Mouse (Mus musculus) embryonic facial prominence, embryonic 13.5 days (tissue): ENCODE data around the gene Serpina3k. TPM values are rescaled to one million over a fixed set of nuclear protein-coding genes. Genes with fewer than 3 reads are reported as not detected.
"Not testable (repeated sequence)": the region's sequence is repeated elsewhere in the genome, so short reads cannot be mapped to it uniquely, and the experiment has no call there.

Source experiments
- ATAC-seq: fragments of 200-750 bp; cut with Nextera tagmentation; 2 replicates; pipeline ENCODE4 v1.8.0; 2017; ENCODE audit warnings: low read depth; ENCODE audit not compliant: insufficient number of reproducible peaks, insufficient read depth, low FRiP score, low TSS enrichment
- H3K27ac ChIP-seq: fragments of 300-500 bp; sonication (generic); 2 replicates; pipeline ENCODE4 v1.5.1; 2015; ENCODE audit warnings: moderate library complexity, mild to moderate bottlenecking, inconsistent platforms
- H3K27me3 ChIP-seq: fragments of 300-500 bp; sonication (generic); 2 replicates; pipeline ENCODE4 v1.6.1; 2015; ENCODE audit warnings: mild to moderate bottlenecking, inconsistent platforms
- H3K36me3 ChIP-seq: fragments of 300-500 bp; sonication (generic); 2 replicates; pipeline ENCODE4 v1.6.1; 2015; ENCODE audit warnings: mild to moderate bottlenecking, inconsistent platforms
- H3K4me1 ChIP-seq: fragments of 300-500 bp; sonication (generic); 2 replicates; pipeline ENCODE4 v1.6.1; 2015; ENCODE audit warnings: inconsistent platforms
- H3K4me2 ChIP-seq: fragments of 300-500 bp; sonication (generic); 2 replicates; pipeline ENCODE4 v1.6.1; 2015; ENCODE audit warnings: moderate library complexity, mild to moderate bottlenecking, inconsistent platforms
- H3K4me3 ChIP-seq: fragments of 300-500 bp; sonication (generic); 2 replicates; pipeline ENCODE4 v1.5.1; 2015; ENCODE audit warnings: mild to moderate bottlenecking, inconsistent platforms
- H3K9ac ChIP-seq: fragments of 300-500 bp; sonication (generic); 2 replicates; pipeline ENCODE4 v1.6.1; 2015; ENCODE audit warnings: mild to moderate bottlenecking, inconsistent platforms
- H3K9me3 ChIP-seq: fragments of 300-500 bp; sonication (generic); 2 replicates; pipeline ENCODE4 v1.6.1; 2016; ENCODE audit warnings: inconsistent platforms
- WGBS: fragments of 180-500 bp; shearing (Covaris S2); methylation state at CpG from one replicate; pipeline ENCODE4 v1.1.7; 2015; ENCODE audit warnings: mixed read lengths; 5-methylcytosine and 5-hydroxymethylcytosine counted together
- polyA plus RNA-seq: library from polyadenylated mRNA; unstranded; fragments of >200 nt; fragmentation: Nextera tagmentation; extraction: Ambion mirVana; gene quantifications from 2 replicates; pipeline ENCODE4 v1.2.1, GENCODE M21; 2015

Gene Serpina3k
- polyA plus RNA-seq: not detected in 2 replicates

- H3K36me3 ChIP-seq, H3K4me1 ChIP-seq, H3K9me3 ChIP-seq, H3K27ac ChIP-seq, ATAC-seq, H3K9ac ChIP-seq, H3K4me3 ChIP-seq, H3K27me3 ChIP-seq, H3K4me2 ChIP-seq: not testable (repeated sequence)
- 78% methylated on average over 3 of the region's 3 CpGs for WGBS
These were observed at the start of gene Serpina3k, which contains the start of gene Serpina3m for GRCm38 (mm10) chr12:104338226-104338625. Serpina3k (plus strand) TSS chr12:104338486. Serpina3m (plus strand) TSS chr12:104338486.

DNA sequence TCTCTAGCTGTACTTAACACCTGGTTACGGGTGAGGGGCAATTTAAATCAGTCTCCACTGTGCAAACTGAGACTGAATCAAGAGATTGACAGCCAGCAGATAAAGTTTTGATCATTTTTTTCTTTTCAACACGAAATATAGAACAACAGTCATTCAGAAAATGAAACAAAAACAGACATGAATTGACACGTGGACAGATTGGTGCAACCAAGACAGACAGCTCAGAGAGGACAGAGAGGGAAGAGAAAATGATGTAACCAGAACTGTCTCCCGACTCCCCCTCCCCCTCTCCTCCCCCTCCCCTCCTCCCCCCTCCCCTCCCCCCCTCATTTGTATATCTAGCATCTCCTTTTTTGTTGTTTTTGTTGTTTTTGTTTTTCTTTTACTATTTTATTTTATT is 48.4 kb upstream of the Serpina3k start:
- H3K36me3 ChIP-seq: no peaks in the 10 kb centered on the region
- H3K9me3 ChIP-seq: no peaks in the 10 kb centered on the region
- no peak for ATAC-seq
- H3K27me3 ChIP-seq: no peaks in the 10 kb centered on the region
- H3K4me1 ChIP-seq: no peaks in the 10 kb centered on the region
- no peak overlapping the region for H3K9ac ChIP-seq
- no peak overlapping the region for H3K4me3 ChIP-seq
- WGBS: 41% methylated on average over 3 of the region's 4 CpGs
- H3K4me2 ChIP-seq: no peak overlapping the region
- no peak overlapping the region for H3K27ac ChIP-seq

GRCm38 (mm10) chr12:104293963-104294362 is 44.3 kb upstream of the Serpina3k start:
- H3K27me3 ChIP-seq: no peaks in the 10 kb centered on the region
- WGBS: 86% methylated on average over 2 of the region's 2 CpGs
- H3K27ac ChIP-seq: no peak overlapping the region
- no peak overlapping the region for H3K4me2 ChIP-seq
- no peak for ATAC-seq
- no peak overlapping the region for H3K4me3 ChIP-seq
- no peaks in the 10 kb centered on the region for H3K36me3 ChIP-seq
- no peaks in the 10 kb centered on the region for H3K9me3 ChIP-seq
- H3K9ac ChIP-seq: no peak overlapping the region
- H3K4me1 ChIP-seq: no peaks in the 10 kb centered on the region

DNA sequence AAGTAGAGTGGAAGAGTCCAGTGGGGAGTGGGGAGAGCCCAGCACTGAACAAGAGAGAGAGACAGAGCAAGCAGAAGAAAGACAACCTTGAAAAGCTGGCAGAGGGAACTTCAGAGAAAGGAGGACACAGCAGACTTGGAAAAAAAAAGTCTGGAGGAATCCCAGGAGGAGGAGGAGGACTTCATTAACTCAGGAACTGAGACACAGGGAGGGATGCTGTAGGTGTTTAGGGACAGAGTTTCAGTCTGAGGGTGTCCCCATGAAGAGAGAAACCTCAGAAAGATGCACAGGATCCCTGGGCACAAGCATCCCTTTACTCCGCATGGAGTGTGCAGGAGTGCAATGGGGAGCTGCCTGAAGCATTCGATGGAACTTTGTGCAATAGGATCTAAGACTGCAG is 40.2 kb upstream of the Serpina3k start:
- WGBS: 94% methylated on average over 2 of the region's 2 CpGs

GRCm38 (mm10) chr12:104305991-104306390 is 32.3 kb upstream of the Serpina3k start:
- Histone ChIP-seq H3K27me3 (no peaks in the 10 kb centered on the region), H3K9me3 (peaks cover 1% of the 10 kb centered on the region; the same call in 1 of the 2 replicates), H3K27ac (no peak overlapping the region), H3K4me3 (no peak overlapping the region), H3K4me1 (no peaks in the 10 kb centered on the region), H3K9ac (no peak overlapping the region), H3K4me2 (no peak overlapping the region), H3K36me3 (no peaks in the 10 kb centered on the region)
- 82% methylated on average over 4 of the region's 4 CpGs for WGBS
- ATAC-seq: no peak

More for the DNA sequence above, 40.2 kb upstream of the Serpina3k start:
- Histone ChIP-seq H3K27me3 (no peaks in the 10 kb centered on the region), H3K4me3 (no peak overlapping the region), H3K27ac (no peak overlapping the region), H3K36me3 (no peaks in the 10 kb centered on the region), H3K4me2 (no peak overlapping the region), H3K9ac (no peak overlapping the region), H3K9me3 (no peaks in the 10 kb centered on the region), H3K4me1 (no peaks in the 10 kb centered on the region)
- ATAC-seq: no peak

DNA sequence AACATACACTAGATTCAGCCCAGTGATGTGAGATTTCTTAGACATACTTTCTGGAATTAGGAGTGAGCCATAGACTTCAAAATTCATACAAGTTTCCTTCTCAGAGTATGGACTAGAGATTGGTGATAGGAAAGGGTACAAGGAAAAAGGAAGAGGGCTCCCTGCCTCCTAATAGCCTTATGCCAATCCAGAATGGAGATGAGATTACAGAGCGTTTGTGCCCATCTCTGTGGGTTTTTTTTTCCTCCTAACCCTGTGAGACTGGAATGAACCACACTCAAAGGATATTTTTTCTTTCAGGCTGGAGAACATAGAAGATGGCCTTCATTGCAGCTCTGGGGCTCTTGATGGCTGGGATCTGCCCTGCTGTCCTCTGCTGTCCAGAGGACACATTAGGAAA is 24.0 kb upstream of the Serpina3k start, which contains the start of gene Serpina3j:
Gene Serpina3j, plus strand, starts transcription at position 301 of the 400 bp plus-strand sequence.
- H3K27me3 ChIP-seq: no peaks in the 10 kb centered on the region
- H3K9me3 ChIP-seq: peaks cover 3% of the 10 kb centered on the region; the same call in 1 of the 2 replicates
- H3K36me3 ChIP-seq: no peaks in the 10 kb centered on the region
- H3K4me2 ChIP-seq: no peak within 1 kb of the TSS
- no peak within 1 kb of the TSS for H3K9ac ChIP-seq
- 81% methylated on average over 1 of the region's 1 CpGs for WGBS
- H3K4me1 ChIP-seq: no peaks in the 10 kb centered on the region
- H3K4me3 ChIP-seq: no peak within 1 kb of the TSS
- no peak for ATAC-seq
- H3K27ac ChIP-seq: no peak within 1 kb of the TSS

- H3K9me3 ChIP-seq: no peaks in the 10 kb centered on the region
- no peak overlapping the region for H3K27ac ChIP-seq
- no peak for ATAC-seq
- H3K9ac ChIP-seq: no peak overlapping the region
- H3K4me3 ChIP-seq: no peak overlapping the region
- no peaks in the 10 kb centered on the region for H3K27me3 ChIP-seq
- 67% methylated on average over 1 of the region's 1 CpGs for WGBS
- no peak overlapping the region for H3K4me2 ChIP-seq
- H3K4me1 ChIP-seq: no peaks in the 10 kb centered on the region
- H3K36me3 ChIP-seq: no peaks in the 10 kb centered on the region
These were observed 15.8 kb upstream of the Serpina3k start for GRCm38 (mm10) chr12:104322454-104322853.

GRCm38 (mm10) chr12:104331701-104332100 is 6.6 kb upstream of the Serpina3k start:
- no peak for ATAC-seq
- 26% methylated on average over 1 of the region's 1 CpGs for WGBS
- H3K27ac ChIP-seq: no peak overlapping the region
- no peak overlapping the region for H3K9ac ChIP-seq
- no peaks in the 10 kb centered on the region for H3K36me3 ChIP-seq
- H3K4me3 ChIP-seq: no peak overlapping the region
- no peaks in the 10 kb centered on the region for H3K27me3 ChIP-seq
- no peaks in the 10 kb centered on the region for H3K4me1 ChIP-seq
- H3K4me2 ChIP-seq: no peak overlapping the region
- H3K9me3 ChIP-seq: no peaks in the 10 kb centered on the region

DNA sequence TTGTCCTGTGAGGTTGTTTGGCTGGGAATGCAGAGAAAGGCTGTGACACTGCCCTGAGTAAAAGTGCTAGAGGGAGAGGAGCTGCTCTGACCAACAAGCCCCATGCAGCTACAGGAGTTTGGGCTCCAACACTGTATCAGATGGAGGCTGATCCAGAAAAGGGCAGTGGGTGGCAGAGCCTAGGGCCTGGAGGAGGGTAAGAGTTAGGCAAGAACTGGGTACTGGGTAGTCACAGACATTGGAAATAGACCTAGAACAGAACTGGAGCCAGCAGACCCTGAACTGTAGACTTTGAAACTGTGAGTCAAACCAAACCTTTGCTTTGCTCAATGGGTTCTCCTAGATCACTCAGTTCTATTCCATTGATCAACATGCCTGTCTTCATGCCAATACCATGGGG is 1.4 kb upstream of the Serpina3k start:
- not testable (repeated sequence) for H3K4me1 ChIP-seq, H3K27me3 ChIP-seq, H3K27ac ChIP-seq, H3K4me2 ChIP-seq, H3K9me3 ChIP-seq, H3K36me3 ChIP-seq, ATAC-seq, H3K9ac ChIP-seq, H3K4me3 ChIP-seq

GRCm38 (mm10) chr12:104338705-104339104 is 419 bp downstream of the Serpina3k start:
- Histone ChIP-seq H3K4me2 (no peak overlapping the region), H3K36me3 (no peaks in the 10 kb centered on the region), H3K4me3 (no peak overlapping the region), H3K27ac (no peak overlapping the region), H3K9me3 (no peaks in the 10 kb centered on the region), H3K9ac (no peak overlapping the region), H3K4me1 (no peaks in the 10 kb centered on the region), H3K27me3 (no peaks in the 10 kb centered on the region)
- no peak for ATAC-seq
- WGBS: 92% methylated on average over 3 of the region's 3 CpGs

DNA sequence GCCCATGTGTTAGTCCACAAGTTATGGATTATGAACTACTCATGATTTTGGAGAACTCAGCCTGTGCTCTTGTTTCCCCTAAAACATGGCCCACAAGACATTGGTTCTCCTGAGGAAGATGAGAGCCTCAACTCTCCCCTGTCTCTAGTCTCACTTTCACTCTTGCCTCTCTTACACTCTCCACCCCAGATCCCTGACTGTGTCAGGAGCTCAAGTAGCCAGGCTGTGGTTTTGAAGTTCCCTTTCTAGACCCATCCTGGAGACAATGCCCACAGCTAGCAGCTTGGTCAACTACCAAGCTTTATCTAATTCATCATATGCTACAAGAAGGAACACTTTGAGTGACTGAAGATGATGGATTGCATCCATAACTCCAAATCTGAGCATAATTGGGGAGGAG is 4.2 kb downstream of the Serpina3k start:
- not testable (repeated sequence) for H3K27ac ChIP-seq, H3K4me1 ChIP-seq, H3K4me2 ChIP-seq, H3K9me3 ChIP-seq, ATAC-seq, H3K4me3 ChIP-seq, H3K27me3 ChIP-seq, H3K9ac ChIP-seq, H3K36me3 ChIP-seq

DNA sequence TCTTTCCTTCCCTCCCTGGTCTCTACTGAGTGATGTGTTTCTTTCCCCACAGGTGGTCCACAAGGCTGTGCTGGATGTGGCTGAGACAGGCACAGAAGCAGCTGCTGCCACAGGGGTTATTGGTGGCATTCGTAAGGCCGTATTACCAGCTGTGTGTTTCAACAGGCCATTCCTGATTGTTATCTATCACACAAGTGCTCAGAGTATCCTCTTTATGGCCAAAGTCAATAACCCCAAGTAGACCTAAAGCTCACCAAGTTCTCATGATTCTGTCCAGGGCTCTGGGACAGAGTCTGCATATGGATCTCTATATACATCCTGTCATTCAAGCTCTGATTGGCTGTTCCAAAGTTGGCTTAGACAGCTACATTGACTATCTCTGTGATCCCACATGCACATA is 6.9 kb downstream of the Serpina3k start:
- Histone ChIP-seq H3K9ac (no peak overlapping the region), H3K27me3 (no peaks in the 10 kb centered on the region), H3K9me3 (no peaks in the 10 kb centered on the region), H3K4me3 (no peak overlapping the region), H3K4me1 (no peaks in the 10 kb centered on the region), H3K36me3 (no peaks in the 10 kb centered on the region), H3K27ac (no peak overlapping the region), H3K4me2 (no peak overlapping the region)
- ATAC-seq: no peak
- WGBS: 89% methylated on average over 2 of the region's 2 CpGs

DNA sequence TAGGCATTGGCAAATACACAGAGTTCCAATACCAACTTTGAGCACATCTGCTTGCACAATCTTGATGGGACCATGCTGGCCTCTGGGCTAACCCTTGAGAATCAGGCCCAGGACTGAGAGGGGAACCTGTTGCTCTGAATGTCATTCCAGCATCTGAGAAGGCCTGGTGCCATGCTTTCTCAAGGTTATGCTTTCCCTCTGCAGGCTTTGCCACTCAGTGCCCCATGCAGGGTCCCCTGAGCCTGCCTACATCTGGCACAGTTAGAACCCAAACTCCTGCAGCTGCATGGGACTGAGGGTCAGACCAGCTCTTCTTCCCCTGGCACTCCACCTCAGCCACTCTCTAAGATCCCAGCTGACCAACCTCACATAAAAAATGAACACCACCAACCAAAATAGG is 7.4 kb downstream of the Serpina3k start:
- ATAC-seq: no peak
- H3K4me1 ChIP-seq: no peaks in the 10 kb centered on the region

More for the DNA sequence above, 7.4 kb downstream of the Serpina3k start:
- H3K9ac ChIP-seq: no peak overlapping the region
- no peaks in the 10 kb centered on the region for H3K27me3 ChIP-seq
- no peaks in the 10 kb centered on the region for H3K36me3 ChIP-seq
- H3K9me3 ChIP-seq: no peaks in the 10 kb centered on the region
- H3K27ac ChIP-seq: no peak overlapping the region
- no peak overlapping the region for H3K4me2 ChIP-seq
- H3K4me3 ChIP-seq: no peak overlapping the region
